ENCODE assay signal across 8 mouse cellular contexts in genomic region chrX:60178744-60179458, GRCm38 (mm10). TPM values are rescaled to one million over a fixed set of nuclear protein-coding genes. Genes with fewer than 3 reads are reported as not detected.
DNase-seq lines count a peak whose midpoint lies in the region; ATAC-seq and TF ChIP-seq lines count a peak whose summit lies in the region.

TSS of gene Mcf2 (minus strand) at chrX:60179089.

- TF ChIP-seq POLR2A in lung, adult 2 months (IDR thresholded peaks at IDR 0.05; ENCODE audit: borderline replicate concordance, extremely low read depth, low read depth, low read length): no peak

- WGBS in lung, adult 2 months: 23% methylated on average over 28 of the region's 28 CpGs
- WGBS in embryonic facial prominence, embryonic 10.5 days: 22% methylated on average over 28 of the region's 28 CpGs
- WGBS in stomach, postnatal 0 days: 10% methylated on average over 25 of the region's 28 CpGs

- H3K36me3 ChIP-seq in embryonic facial prominence, embryonic 10.5 days (replicated peaks): no peaks in the 10 kb centered on the region
- H3K36me3 ChIP-seq in stomach, postnatal 0 days (ENCODE audit: control insufficient read depth, insufficient read depth, low read length): no peaks in the 10 kb centered on the region

- peaks cover 38% of the 10 kb centered on the region for H3K27me3 ChIP-seq in embryonic facial prominence, embryonic 10.5 days (replicated peaks; ENCODE audit: low read depth, poor library complexity, severe bottlenecking)
- H3K27me3 ChIP-seq in stomach, postnatal 0 days (ENCODE audit: control insufficient read depth, insufficient read depth, low read length): no peaks in the 10 kb centered on the region

- TF ChIP-seq EP300 in stomach, postnatal 0 days (optimal IDR thresholded peaks at IDR 0.05): no peak

- H3K27ac ChIP-seq in embryonic facial prominence, embryonic 10.5 days (replicated peaks): peak within 1 kb of the TSS; percentile 20; the same call in 1 of the 2 replicates
- no peak within 1 kb of the TSS for H3K27ac ChIP-seq in stomach, postnatal 0 days (replicated peaks)

- no peaks in the 10 kb centered on the region for H3K9me3 ChIP-seq in embryonic facial prominence, embryonic 10.5 days
- H3K9me3 ChIP-seq in stomach, postnatal 0 days (ENCODE audit: control insufficient read depth, low read length): no peaks in the 10 kb centered on the region

- no peak within 1 kb of the TSS for H3K4me3 ChIP-seq in lung, adult 2 months (replicated peaks; ENCODE audit: extremely low read depth, low read depth, low read length)
- H3K4me3 ChIP-seq in embryonic facial prominence, embryonic 10.5 days: peak within 1 kb of the TSS; percentile 57
- H3K4me3 ChIP-seq in stomach, postnatal 0 days (ENCODE audit: low read depth, low read length): peak within 1 kb of the TSS; percentile 22; the same call in 1 of the 2 replicates

- no peak within 1 kb of the TSS for H3K9ac ChIP-seq in stomach, postnatal 0 days (ENCODE audit: low read length)

- DNase-seq in lung, adult 2 months: peak; percentile 1
- DNase-seq in lung, postnatal 4 days: no peak
- peak; percentile 49 for DNase-seq in embryonic facial prominence, embryonic 10.5 days (ENCODE audit: low spot score)
- DNase-seq in heart, postnatal 14 days: peak; percentile 1 to 2
- DNase-seq in stomach, postnatal 0 days (ENCODE audit: low spot score): peak; percentile 14
- DNase-seq in thymus, postnatal 14 days: no peak
- no peak for DNase-seq in left cerebral cortex, adult 18-20 months (ENCODE audit: low spot score in 2 of 2)

- ATAC-seq in megakaryocyte, adult 5-6 weeks (ENCODE audit: poor library complexity, severe bottlenecking): peak; percentile 72
- ATAC-seq in stomach, postnatal 0 days (ENCODE audit: low FRiP score, low TSS enrichment): 0 out of 2 replicates have a peak, but pooled peaks have one; percentile 18

- intact Hi-C loops in heart, postnatal 14 days (cut with DNase I): no loop called here

- no peak for TF ChIP-seq CTCF in lung, adult 2 months (IDR thresholded peaks at IDR 0.05; ENCODE audit: insufficient read depth, low read length)
- TF ChIP-seq CTCF in stomach, postnatal 0 days (IDR thresholded peaks at IDR 0.05; ENCODE audit: low read depth): no peak

- no peaks in the 10 kb centered on the region for H3K4me1 ChIP-seq in lung, adult 2 months (ENCODE audit: control insufficient read depth, insufficient read depth, low read length)
- H3K4me1 ChIP-seq in embryonic facial prominence, embryonic 10.5 days: 0 out of 2 replicates have a peak, but pooled peaks cover 2% of the 10 kb centered on the region
- H3K4me1 ChIP-seq in stomach, postnatal 0 days (replicated peaks; ENCODE audit: control insufficient read depth, insufficient read depth): no peaks in the 10 kb centered on the region

- H3K4me2 ChIP-seq in stomach, postnatal 0 days (replicated peaks; ENCODE audit: low read depth): peak within 1 kb of the TSS; percentile 49

RNA-seq across cellular contexts. Expression of gene Mcf2, which starts in this region (rescaled TPM):
- not detected in 2 replicates for polyA plus RNA-seq in lung, adult 2 months (2012; rRNA removed)
- 0.49 and 0.61 TPM in 2 replicates for polyA plus RNA-seq in embryonic facial prominence, embryonic 10.5 days (2016; fragmentation: Nextera tagmentation; extraction: Ambion mirVana)
- under 1 TPM in 1 of 2 experiments, not detected in 1; 0.12 TPM for total RNA-seq in heart, postnatal 14 days (2021)
- not detected in 2 replicates for total RNA-seq in megakaryocyte, adult 5-6 weeks (2015)
- not detected in 2 replicates for total RNA-seq in megakaryocyte, adult 5-6 weeks (2017)
- polyA plus RNA-seq in stomach, postnatal 0 days (2015; fragmentation: Nextera tagmentation; extraction: Ambion mirVana): 0.02 and 0.04 TPM in 2 replicates
- 1 to 10 TPM; 4.2 to 5.1 TPM for total RNA-seq in left cerebral cortex, adult 18-20 months (2021)

Comparison
In these comparisons a context has a peak if more than half of its experiments do, and no peak if none do; other contexts are left out.
1. RNA of gene Mcf2 (total RNA-seq): 4.2 to 5.1 TPM in left cerebral cortex, adult 18-20 months; 0.12 TPM in heart, postnatal 14 days and not detected in megakaryocyte, adult 5-6 weeks; every median in the first group is over 4 times any median in the second.
2. Peak in DNase-seq in lung, adult 2 months; RNA of the gene not detected or under 1 TPM.
3. Peak in DNase-seq, H3K4me3 ChIP-seq and H3K27ac ChIP-seq in embryonic facial prominence, embryonic 10.5 days; RNA of the gene not detected or under 1 TPM.
4. Peak in DNase-seq in heart, postnatal 14 days; RNA of the gene not detected or under 1 TPM.
5. Peak in ATAC-seq in megakaryocyte, adult 5-6 weeks; RNA of the gene not detected or under 1 TPM.
6. Peak in DNase-seq, ATAC-seq, H3K4me3 ChIP-seq and H3K4me2 ChIP-seq in stomach, postnatal 0 days; RNA of the gene not detected or under 1 TPM.